Comparison of ENCODE assay signal across 8 mouse cellular contexts in the genomic region with DNA sequence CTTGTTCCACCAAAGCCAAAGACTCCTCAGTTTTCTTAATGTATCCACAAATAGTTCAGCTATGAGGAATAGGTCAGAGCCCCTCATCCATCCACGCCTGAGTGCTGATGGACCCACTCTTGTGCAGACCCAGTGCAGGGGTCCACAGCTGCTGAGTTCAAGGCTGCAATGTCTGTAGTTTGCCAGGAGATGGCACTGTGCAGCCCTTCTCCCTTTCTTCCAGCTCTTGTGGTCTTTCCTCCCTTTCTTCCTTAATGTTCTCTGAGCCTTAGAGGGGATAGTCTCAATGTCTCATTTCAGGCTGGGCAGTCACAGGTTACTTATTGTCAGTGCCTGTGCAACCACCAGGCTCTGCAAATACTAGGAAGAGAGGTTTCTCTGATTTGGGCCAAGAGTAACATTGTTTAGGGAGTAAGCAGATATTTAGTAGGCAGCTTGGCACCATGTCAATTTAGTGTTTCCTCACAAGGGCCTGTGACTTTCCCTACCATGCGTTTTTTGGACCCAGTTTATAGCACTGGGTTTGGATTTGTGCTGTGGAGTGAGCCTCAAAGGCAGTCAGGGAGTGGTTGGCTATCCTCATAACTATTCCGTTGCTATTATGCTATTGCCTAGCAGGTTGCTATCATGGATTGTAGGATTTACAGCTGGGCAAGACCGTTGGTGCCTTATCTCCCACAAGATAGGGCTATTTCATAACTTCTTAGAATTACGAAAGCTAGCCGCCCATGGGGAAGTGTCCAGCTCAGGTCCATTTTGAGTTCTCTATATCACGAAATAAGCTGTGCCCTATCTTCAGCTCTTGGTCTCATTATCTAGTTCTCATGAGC. TPM values are rescaled to one million over a fixed set of nuclear protein-coding genes. Genes with fewer than 3 reads are reported as not detected.
DNase-seq lines count a peak whose midpoint lies in the region; ATAC-seq and TF ChIP-seq lines count a peak whose summit lies in the region.

No protein-coding gene starts in this region.

- 72% methylated on average over 7 of the region's 7 CpGs for WGBS in midbrain, embryonic 14.5 days
- 76% methylated on average over 7 of the region's 7 CpGs for WGBS in midbrain, embryonic 16.5 days
- 76% methylated on average over 7 of the region's 7 CpGs for WGBS in embryonic facial prominence, embryonic 10.5 days
- 56% methylated on average over 7 of the region's 7 CpGs for WGBS in lung, adult 2 months

- H3K9me3 ChIP-seq in midbrain, embryonic 14.5 days (ENCODE audit: control insufficient read depth, low read length), result no peaks in the 10 kb centered on the region
- no peaks in the 10 kb centered on the region for H3K9me3 ChIP-seq in midbrain, embryonic 16.5 days (replicated peaks; ENCODE audit: control insufficient read depth, low read length, poor library complexity, severe bottlenecking)
- no peaks in the 10 kb centered on the region for H3K9me3 ChIP-seq in embryonic facial prominence, embryonic 10.5 days

- no peak overlapping the region for H3K9ac ChIP-seq in midbrain, embryonic 14.5 days (replicated peaks; ENCODE audit: low read length)
- no peak overlapping the region for H3K9ac ChIP-seq in midbrain, embryonic 16.5 days (ENCODE audit: low read depth, low read length)

- no peak overlapping the region for H3K4me2 ChIP-seq in midbrain, embryonic 14.5 days (ENCODE audit: low read length)
- no peak overlapping the region for H3K4me2 ChIP-seq in midbrain, embryonic 16.5 days (ENCODE audit: low read length)

- no peaks in the 10 kb centered on the region for H3K4me1 ChIP-seq in midbrain, embryonic 14.5 days (ENCODE audit: control insufficient read depth, insufficient read depth, low read length)
- peaks cover 5% of the 10 kb centered on the region; the same call in 1 of the 2 replicates for H3K4me1 ChIP-seq in midbrain, embryonic 16.5 days (ENCODE audit: control insufficient read depth, insufficient read depth, low read length)
- peaks cover 22% of the 10 kb centered on the region for H3K4me1 ChIP-seq in embryonic facial prominence, embryonic 10.5 days
- no peaks in the 10 kb centered on the region for H3K4me1 ChIP-seq in lung, adult 2 months (ENCODE audit: control insufficient read depth, insufficient read depth, low read length)

- DNase-seq in cerebellum, postnatal 10 days, result peak; percentile 44 to 52
- no peak for DNase-seq in cerebellum, adult 9-11 months
- peak; percentile 44 for DNase-seq in midbrain, embryonic 14.5 days
- DNase-seq in embryonic facial prominence, embryonic 10.5 days (ENCODE audit: low spot score), result peak; percentile 51
- DNase-seq in lung, adult 2 months, result no peak
- DNase-seq in natural killer cell, adult 2 months (ENCODE audit: low spot score in 2 of 2), result no peak
- no peak for DNase-seq in spleen, adult 12 weeks (ENCODE audit: low spot score)

- peak; percentile 71 for TF ChIP-seq CTCF in lung, adult 2 months (IDR thresholded peaks at IDR 0.05; ENCODE audit: insufficient read depth, low read length)

- H3K27ac ChIP-seq in midbrain, embryonic 14.5 days (replicated peaks; ENCODE audit: low read depth, low read length), result no peak overlapping the region
- H3K27ac ChIP-seq in midbrain, embryonic 16.5 days (ENCODE audit: low read length), result no peak overlapping the region
- no peak overlapping the region for H3K27ac ChIP-seq in embryonic facial prominence, embryonic 10.5 days (replicated peaks)

- TF ChIP-seq POLR2A in lung, adult 2 months (IDR thresholded peaks at IDR 0.05; ENCODE audit: borderline replicate concordance, extremely low read depth, low read depth, low read length), result no peak

- no peaks in the 10 kb centered on the region for H3K36me3 ChIP-seq in midbrain, embryonic 14.5 days (ENCODE audit: control insufficient read depth, insufficient read depth, low read length)
- H3K36me3 ChIP-seq in midbrain, embryonic 16.5 days (ENCODE audit: control insufficient read depth, insufficient read depth, low read length), result no peaks in the 10 kb centered on the region
- H3K36me3 ChIP-seq in embryonic facial prominence, embryonic 10.5 days (replicated peaks), result no peaks in the 10 kb centered on the region

- ATAC-seq in midbrain, embryonic 14.5 days (ENCODE audit: low FRiP score, low TSS enrichment), result no peak
- ATAC-seq in midbrain, embryonic 16.5 days, result no peak

- no peak overlapping the region for H3K4me3 ChIP-seq in midbrain, embryonic 14.5 days (replicated peaks; ENCODE audit: low read depth, low read length)
- H3K4me3 ChIP-seq in midbrain, embryonic 16.5 days (ENCODE audit: low read depth, low read length), result no peak overlapping the region
- no peak overlapping the region for H3K4me3 ChIP-seq in embryonic facial prominence, embryonic 10.5 days
- no peak overlapping the region for H3K4me3 ChIP-seq in lung, adult 2 months (replicated peaks; ENCODE audit: extremely low read depth, low read depth, low read length)

- no peaks in the 10 kb centered on the region for H3K27me3 ChIP-seq in midbrain, embryonic 14.5 days (ENCODE audit: control insufficient read depth, insufficient read depth, low read length)
- H3K27me3 ChIP-seq in midbrain, embryonic 16.5 days (ENCODE audit: control insufficient read depth, insufficient read depth, low read depth, low read length), result no peaks in the 10 kb centered on the region
- no peaks in the 10 kb centered on the region for H3K27me3 ChIP-seq in embryonic facial prominence, embryonic 10.5 days (replicated peaks; ENCODE audit: low read depth, poor library complexity, severe bottlenecking)

RNA-seq across cellular contexts. Expression of gene Shank2, which starts 54.2 kb away (rescaled TPM):
- 9.1 and 9.4 TPM in 2 replicates for polyA plus RNA-seq in midbrain, embryonic 14.5 days (2014; fragmentation: Nextera tagmentation; extraction: Ambion mirVana)
- polyA plus RNA-seq in midbrain, embryonic 16.5 days (2015; fragmentation: Nextera tagmentation; extraction: Ambion mirVana), result 10.0 and 10.5 TPM in 2 replicates
- 0.75 and 0.80 TPM in 2 replicates for polyA plus RNA-seq in embryonic facial prominence, embryonic 10.5 days (2016; fragmentation: Nextera tagmentation; extraction: Ambion mirVana)
- 3.4 and 3.5 TPM in 2 replicates for polyA plus RNA-seq in lung, adult 2 months (2012; rRNA removed)

Comparison
In these comparisons a context has a peak if more than half of its experiments do, and no peak if none do; other contexts are left out.
1. DNase-seq: peak in cerebellum, postnatal 10 days (2 of 2), midbrain, embryonic 14.5 days (single experiment) and embryonic facial prominence, embryonic 10.5 days (single experiment); none in cerebellum, adult 9-11 months (single experiment), lung, adult 2 months (single experiment), natural killer cell, adult 2 months (0 of 2) and spleen, adult 12 weeks (single experiment).